Mouse (Mus musculus): ENCODE measurements at regions not wholly inside any gene's neighbourhood (a gene's known extent, or its start where the extent isn't known, plus 50 kb on each side); places are given as distances from the start of the nearest gene placed in this dataset.

- Histone ChIP-seq H3K27me3 (ENCODE audit: control insufficient read depth, insufficient read depth, low read length) (no peaks in the 10 kb centered on the region), H3K27ac (ENCODE audit: insufficient read depth, low read length) (no peak overlapping the region), H3K4me1 (ENCODE audit: control insufficient read depth, insufficient read depth, low read length) (no peaks in the 10 kb centered on the region), H3K4me3 (replicated peaks; ENCODE audit: insufficient read depth, low read depth, low read length) (no peak overlapping the region)
- WGBS: 82% methylated on average over 7 of the region's 7 CpGs
- TF ChIP-seq POLR2A (IDR thresholded peaks at IDR 0.05; ENCODE audit: borderline replicate concordance, insufficient read depth, low read length) (no peak), CTCF (IDR thresholded peaks at IDR 0.05; ENCODE audit: borderline replicate concordance, insufficient read depth, low read depth, low read length) (no peak)
- DNase-seq: no peak
Observed at GRCm38 (mm10) chr3:99739654-99740053, 145.6 kb upstream of the Spag17 start.

GRCm38 (mm10) chr3:99741249-99742222, 143.7 kb upstream of the Spag17 start:
- no peak overlapping the region for H3K27ac ChIP-seq (ENCODE audit: insufficient read depth, low read length)
- WGBS: 43% methylated on average over 3 of the region's 3 CpGs
- no peaks in the 10 kb centered on the region for H3K4me1 ChIP-seq (ENCODE audit: control insufficient read depth, insufficient read depth, low read length)
- H3K4me3 ChIP-seq (replicated peaks; ENCODE audit: insufficient read depth, low read depth, low read length): no peak overlapping the region
- no peaks in the 10 kb centered on the region for H3K27me3 ChIP-seq (ENCODE audit: control insufficient read depth, insufficient read depth, low read length)
- no peak for DNase-seq
- TF ChIP-seq POLR2A (IDR thresholded peaks at IDR 0.05; ENCODE audit: borderline replicate concordance, insufficient read depth, low read length) (no peak), CTCF (IDR thresholded peaks at IDR 0.05; ENCODE audit: borderline replicate concordance, insufficient read depth, low read depth, low read length) (no peak)

DNA sequence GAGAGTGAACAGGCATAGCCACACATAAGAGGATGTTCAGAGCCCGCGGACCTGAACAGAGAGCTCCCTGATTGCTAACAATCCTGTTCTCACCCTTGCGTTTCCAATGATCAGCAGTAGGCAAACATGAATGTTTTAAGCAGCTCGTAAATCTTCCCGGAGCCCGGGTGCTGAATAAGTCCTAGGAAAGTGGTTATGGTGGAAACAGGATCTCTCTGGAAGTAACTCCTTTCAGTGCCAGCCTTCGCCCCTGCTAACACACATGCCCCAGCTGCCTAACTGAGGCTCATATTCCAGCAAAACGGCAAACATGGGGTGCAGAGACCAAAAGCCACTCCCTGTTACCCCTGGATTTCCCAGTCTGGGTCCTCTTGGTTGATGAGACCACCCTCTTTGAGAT, 135.5 kb upstream of the Spag17 start:
- Histone ChIP-seq H3K4me3 (replicated peaks; ENCODE audit: insufficient read depth, low read depth, low read length) (no peak overlapping the region), H3K27ac (ENCODE audit: insufficient read depth, low read length) (no peak overlapping the region), H3K4me1 (ENCODE audit: control insufficient read depth, insufficient read depth, low read length) (no peaks in the 10 kb centered on the region), H3K27me3 (ENCODE audit: control insufficient read depth, insufficient read depth, low read length) (no peaks in the 10 kb centered on the region)
- no peak for DNase-seq
- TF ChIP-seq CTCF (IDR thresholded peaks at IDR 0.05; ENCODE audit: borderline replicate concordance, insufficient read depth, low read depth, low read length): no peak
- no peak for TF ChIP-seq POLR2A (IDR thresholded peaks at IDR 0.05; ENCODE audit: borderline replicate concordance, insufficient read depth, low read length)
- 92% methylated on average over 8 of the region's 8 CpGs for WGBS

DNA sequence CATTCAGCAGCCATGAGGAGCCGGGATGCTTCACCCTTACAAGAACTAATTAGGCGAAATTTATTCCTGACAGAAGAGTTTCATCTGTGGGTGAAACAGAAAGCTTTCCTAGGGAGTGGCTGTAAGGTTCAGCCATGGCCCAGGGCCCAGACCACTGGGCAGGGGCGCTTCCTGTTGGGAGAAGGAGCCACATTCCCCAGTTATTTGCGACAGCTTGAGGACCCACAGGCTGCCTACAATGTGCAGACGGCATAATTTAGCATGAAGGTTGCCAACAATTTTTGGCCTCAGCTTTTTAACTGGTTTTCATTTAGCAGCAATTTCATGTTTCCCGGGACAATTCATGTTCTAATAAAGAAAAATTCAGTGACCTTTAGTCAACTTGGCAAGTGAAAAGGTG, 106.7 kb upstream of the Spag17 start:
- WGBS: 4% methylated on average over 6 of the region's 6 CpGs
- no peak for TF ChIP-seq POLR2A (IDR thresholded peaks at IDR 0.05; ENCODE audit: borderline replicate concordance, insufficient read depth, low read length)
- TF ChIP-seq CTCF (IDR thresholded peaks at IDR 0.05; ENCODE audit: borderline replicate concordance, insufficient read depth, low read depth, low read length): no peak
- Histone ChIP-seq H3K27ac (ENCODE audit: insufficient read depth, low read length) (no peak overlapping the region), H3K27me3 (ENCODE audit: control insufficient read depth, insufficient read depth, low read length) (no peaks in the 10 kb centered on the region; the same call in 1 of the 2 replicates), H3K4me1 (ENCODE audit: control insufficient read depth, insufficient read depth, low read length) (no peaks in the 10 kb centered on the region), H3K4me3 (replicated peaks; ENCODE audit: insufficient read depth, low read depth, low read length) (no peak overlapping the region)
- DNase-seq: peak; percentile 7 to 29

DNA sequence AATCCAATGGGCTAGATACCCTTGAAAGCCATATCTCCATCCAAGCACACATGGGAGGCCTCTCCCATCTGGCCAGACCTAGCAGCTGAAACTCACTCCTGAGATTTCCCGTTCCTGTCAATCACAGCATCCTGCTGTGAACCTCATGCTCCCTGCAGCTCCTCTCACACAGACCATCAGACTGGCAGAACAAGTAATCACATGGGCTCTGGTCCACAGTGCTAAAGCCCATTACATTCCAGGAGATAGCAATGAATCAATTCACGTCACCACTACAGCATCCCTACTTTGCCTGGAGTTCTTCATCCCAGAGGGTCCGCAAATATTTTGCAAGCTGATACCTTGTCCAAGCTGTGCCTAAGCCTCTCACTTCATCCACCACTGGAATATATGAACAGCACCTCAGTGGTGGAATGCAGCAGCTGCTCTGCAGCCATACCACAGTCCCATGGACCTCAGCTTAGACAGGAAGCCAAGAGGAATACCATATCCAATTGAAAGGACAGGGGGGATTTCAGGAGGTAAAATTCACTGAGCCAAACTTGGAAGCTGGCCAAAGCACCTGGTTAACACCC, 99.2 kb upstream of the Spag17 start:
- Histone ChIP-seq H3K4me1 (ENCODE audit: control insufficient read depth, insufficient read depth, low read length) (no peaks in the 10 kb centered on the region), H3K4me3 (replicated peaks; ENCODE audit: insufficient read depth, low read depth, low read length) (no peak overlapping the region), H3K27me3 (ENCODE audit: control insufficient read depth, insufficient read depth, low read length) (no peaks in the 10 kb centered on the region), H3K27ac (ENCODE audit: insufficient read depth, low read length) (no peak overlapping the region)
- WGBS: 67% methylated on average over 3 of the region's 3 CpGs
- DNase-seq: no peak
- no peak for TF ChIP-seq CTCF (IDR thresholded peaks at IDR 0.05; ENCODE audit: borderline replicate concordance, insufficient read depth, low read depth, low read length)
- TF ChIP-seq POLR2A (IDR thresholded peaks at IDR 0.05; ENCODE audit: borderline replicate concordance, insufficient read depth, low read length): no peak

DNA sequence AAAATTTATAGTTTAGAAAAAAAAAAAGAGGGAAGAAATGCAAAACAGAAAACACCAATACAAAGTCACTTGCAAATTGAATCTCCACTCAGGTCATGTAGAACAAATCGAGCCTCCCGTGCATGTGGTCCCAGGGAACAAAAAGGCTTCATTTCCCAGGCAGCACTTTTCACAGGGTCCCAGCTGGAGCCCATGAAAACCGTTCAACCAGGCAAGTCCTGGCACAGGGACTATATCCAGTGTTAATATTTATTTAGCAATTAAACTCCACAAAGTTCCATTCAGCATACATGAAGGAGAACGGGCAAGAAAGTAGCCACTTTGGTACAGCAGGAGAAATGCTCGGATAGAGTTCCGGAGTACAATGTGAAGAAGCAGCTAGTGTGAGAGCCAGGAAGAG, 93.9 kb upstream of the Spag17 start:
- H3K27ac ChIP-seq (ENCODE audit: insufficient read depth, low read length): no peak overlapping the region
- no peaks in the 10 kb centered on the region for H3K4me1 ChIP-seq (ENCODE audit: control insufficient read depth, insufficient read depth, low read length)
- TF ChIP-seq CTCF (IDR thresholded peaks at IDR 0.05; ENCODE audit: borderline replicate concordance, insufficient read depth, low read depth, low read length) (no peak), POLR2A (IDR thresholded peaks at IDR 0.05; ENCODE audit: borderline replicate concordance, insufficient read depth, low read length) (no peak)
- no peaks in the 10 kb centered on the region for H3K27me3 ChIP-seq (ENCODE audit: control insufficient read depth, insufficient read depth, low read length)
- no peak overlapping the region for H3K4me3 ChIP-seq (replicated peaks; ENCODE audit: insufficient read depth, low read depth, low read length)
- DNase-seq: no peak
- 30% methylated on average over 6 of the region's 6 CpGs for WGBS

GRCm38 (mm10) chr3:99793622-99794021, 91.6 kb upstream of the Spag17 start:
- no peaks in the 10 kb centered on the region for H3K27me3 ChIP-seq (ENCODE audit: control insufficient read depth, insufficient read depth, low read length)
- no peak overlapping the region for H3K4me3 ChIP-seq (replicated peaks; ENCODE audit: insufficient read depth, low read depth, low read length)
- H3K27ac ChIP-seq (ENCODE audit: insufficient read depth, low read length): no peak overlapping the region
- WGBS: 81% methylated on average over 3 of the region's 3 CpGs
- no peaks in the 10 kb centered on the region for H3K4me1 ChIP-seq (ENCODE audit: control insufficient read depth, insufficient read depth, low read length)
- DNase-seq: no peak
- TF ChIP-seq POLR2A (IDR thresholded peaks at IDR 0.05; ENCODE audit: borderline replicate concordance, insufficient read depth, low read length): no peak
- no peak for TF ChIP-seq CTCF (IDR thresholded peaks at IDR 0.05; ENCODE audit: borderline replicate concordance, insufficient read depth, low read depth, low read length)

DNA sequence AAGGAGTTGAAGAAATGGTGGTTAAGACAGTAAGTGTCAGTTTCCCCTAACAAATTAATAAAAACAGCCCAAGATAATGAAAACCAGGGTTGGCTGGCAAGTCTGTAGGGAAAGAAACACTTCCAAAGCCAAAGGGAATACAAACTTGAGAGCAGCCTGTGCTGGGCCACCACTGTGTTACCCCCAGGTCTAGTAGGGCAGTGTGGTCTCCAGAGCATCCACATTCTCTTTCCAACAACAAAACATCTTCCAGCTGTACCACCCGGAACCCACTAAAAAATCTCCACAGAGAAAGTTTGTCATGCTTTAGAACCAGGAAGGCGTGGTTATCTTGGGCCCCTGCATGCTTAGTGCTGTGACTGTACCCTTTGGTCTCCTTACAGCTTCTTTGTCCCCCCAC, 89.4 kb upstream of the Spag17 start:
- TF ChIP-seq CTCF (IDR thresholded peaks at IDR 0.05; ENCODE audit: borderline replicate concordance, insufficient read depth, low read depth, low read length): no peak
- no peak for TF ChIP-seq POLR2A (IDR thresholded peaks at IDR 0.05; ENCODE audit: borderline replicate concordance, insufficient read depth, low read length)
- Histone ChIP-seq H3K27me3 (ENCODE audit: control insufficient read depth, insufficient read depth, low read length) (no peaks in the 10 kb centered on the region), H3K27ac (ENCODE audit: insufficient read depth, low read length) (no peak overlapping the region), H3K4me1 (ENCODE audit: control insufficient read depth, insufficient read depth, low read length) (no peaks in the 10 kb centered on the region), H3K4me3 (replicated peaks; ENCODE audit: insufficient read depth, low read depth, low read length) (no peak overlapping the region)
- DNase-seq: no peak
- WGBS: 73% methylated on average over 2 of the region's 2 CpGs
